Mouse (Mus musculus): ENCODE measurements around the gene C3.

Gene C3

GRCm38 (mm10) chr17:57219884-57220207, 8.1 kb downstream of the C3 start:
- peak; percentile 30 for DNase-seq (ENCODE audit: low read depth, low spot score)

- peak; percentile 65 for DNase-seq (ENCODE audit: low read depth, low spot score)
Measured at GRCm38 (mm10) chr17:57219167-57219883, 8.6 kb downstream of the C3 start.

- no peak for DNase-seq (ENCODE audit: low read depth, low spot score)
Measured at GRCm38 (mm10) chr17:57218335-57218900, 9.5 kb downstream of the C3 start.

GRCm38 (mm10) chr17:57214676-57215387, 13.1 kb downstream of the C3 start:
- peak; percentile 56 for DNase-seq (ENCODE audit: low read depth, low spot score)

GRCm38 (mm10) chr17:57211501-57211900, 16.4 kb downstream of the C3 start:
- no peak for DNase-seq (ENCODE audit: low read depth, low spot score)

- DNase-seq (ENCODE audit: low read depth, low spot score) = peak; percentile 10
Measured at GRCm38 (mm10) chr17:57209330-57209729, 18.6 kb downstream of the C3 start.

GRCm38 (mm10) chr17:57207938-57208337, 20.0 kb downstream of the C3 start:
- no peak for DNase-seq (ENCODE audit: low read depth, low spot score)

GRCm38 (mm10) chr17:57201841-57202724, 25.9 kb downstream of the C3 start:
- no peak for DNase-seq (ENCODE audit: low read depth, low spot score)

GRCm38 (mm10) chr17:57198252-57198651, 29.7 kb downstream of the C3 start:
- no peak for DNase-seq (ENCODE audit: low read depth, low spot score)

GRCm38 (mm10) chr17:57195326-57196010, 32.5 kb downstream of the C3 start:
- no peak for DNase-seq (ENCODE audit: low read depth, low spot score)

GRCm38 (mm10) chr17:57194771-57195170, 33.2 kb downstream of the C3 start:
- DNase-seq (ENCODE audit: low read depth, low spot score) = no peak

GRCm38 (mm10) chr17:57194041-57194507, 33.9 kb downstream of the C3 start, which contains the start of gene Tnfsf14:
Gene Tnfsf14 (minus strand): TSS chr17:57194177.
- DNase-seq (ENCODE audit: low read depth, low spot score) = peak; percentile 20

- DNase-seq (ENCODE audit: low read depth, low spot score) = no peak
Measured at GRCm38 (mm10) chr17:57188510-57189192, 39.3 kb downstream of the C3 start.

- DNase-seq (ENCODE audit: low read depth, low spot score) = no peak
Measured at GRCm38 (mm10) chr17:57185641-57186040, 42.3 kb downstream of the C3 start.

GRCm38 (mm10) chr17:57182871-57183270, 45.1 kb downstream of the C3 start:
- no peak for DNase-seq (ENCODE audit: low read depth, low spot score)

- no peak for DNase-seq (ENCODE audit: low read depth, low spot score)
Measured at GRCm38 (mm10) chr17:57180363-57180762, 47.6 kb downstream of the C3 start.

- DNase-seq (ENCODE audit: low read depth, low spot score) = no peak
Measured at GRCm38 (mm10) chr17:57173351-57173750, 54.6 kb downstream of the C3 start.

GRCm38 (mm10) chr17:57172378-57172777, 55.6 kb downstream of the C3 start:
- DNase-seq (ENCODE audit: low read depth, low spot score) = no peak

- no peak for DNase-seq (ENCODE audit: low read depth, low spot score)
Measured at GRCm38 (mm10) chr17:57170616-57171260, 57.2 kb downstream of the C3 start.
